Mouse (Mus musculus) hindbrain, embryonic 15.5 days (tissue): ENCODE results near the gene Lrrc32. TPM values are rescaled to one million over a fixed set of nuclear protein-coding genes. Genes with fewer than 3 reads are reported as not detected.
A peak's percentile ranks its signal among the peaks of the same experiment; 100 is the strongest.

Source experiments
- ATAC-seq: fragments of 200-750 bp; cut with Nextera tagmentation; 2 replicates; pipeline ENCODE4 v1.8.0; 2017; ENCODE audit warnings: low read depth, moderate number of reproducible peaks, moderate TSS enrichment; ENCODE audit not compliant: low FRiP score
- H3K27ac ChIP-seq: fragments of 300-500 bp; sonication (generic); replicated peaks from 2 replicates; pipeline ENCODE4 v1.5.1; 2015; ENCODE audit warnings: mild to moderate bottlenecking, inconsistent platforms
- H3K27me3 ChIP-seq: fragments of 300-500 bp; sonication (generic); 2 replicates; pipeline ENCODE4 v1.6.1; 2015; ENCODE audit warnings: control low read depth, inconsistent platforms
- H3K36me3 ChIP-seq: fragments of 300-500 bp; sonication (generic); 2 replicates; pipeline ENCODE4 v1.6.1; 2015; ENCODE audit warnings: control low read depth, inconsistent platforms
- H3K4me1 ChIP-seq: fragments of 300-500 bp; sonication (generic); replicated peaks from 2 replicates; pipeline ENCODE4 v1.6.1; 2015; ENCODE audit warnings: control low read depth, inconsistent platforms
- H3K4me2 ChIP-seq: fragments of 300-500 bp; sonication (generic); 2 replicates; pipeline ENCODE4 v1.6.1; 2015; ENCODE audit warnings: moderate library complexity, mild to moderate bottlenecking, inconsistent platforms
- H3K4me3 ChIP-seq: fragments of 300-500 bp; sonication (generic); 2 replicates; pipeline ENCODE4 v1.5.1; 2015; ENCODE audit warnings: mild to moderate bottlenecking, inconsistent platforms
- H3K9ac ChIP-seq: fragments of 300-500 bp; sonication (generic); 2 replicates; pipeline ENCODE4 v1.6.1; 2015; ENCODE audit warnings: inconsistent platforms
- H3K9me3 ChIP-seq: fragments of 300-500 bp; sonication (generic); 2 replicates; pipeline ENCODE4 v1.6.1; 2016; ENCODE audit warnings: control low read depth, inconsistent platforms
- WGBS: fragments of 180-500 bp; shearing (Covaris S2); methylation state at CpG from one replicate; pipeline ENCODE4 v1.1.7; 2015; 5-methylcytosine and 5-hydroxymethylcytosine counted together
- polyA plus RNA-seq: library from polyadenylated mRNA; unstranded; fragments of >200 nt; fragmentation: Nextera tagmentation; extraction: Ambion mirVana; gene quantifications from 2 replicates; pipeline ENCODE4 v1.2.1, GENCODE M21; 2015

The Lrrc32 gene
- 4.6 and 5.6 TPM in 2 replicates for polyA plus RNA-seq

- ATAC-seq: peak; percentile 7; the same call in 1 of the 2 replicates
- Histone ChIP-seq H3K27ac (no peak within 1 kb of the TSS), H3K4me1 (peaks cover 14% of the 10 kb centered on the region; the same call in 1 of the 2 replicates), H3K4me3 (peak within 1 kb of the TSS; percentile 55), H3K9me3 (no peaks in the 10 kb centered on the region), H3K9ac (peak within 1 kb of the TSS; percentile 47), H3K36me3 (no peaks in the 10 kb centered on the region), H3K27me3 (no peaks in the 10 kb centered on the region), H3K4me2 (peak within 1 kb of the TSS; percentile 94)
- WGBS: 50% methylated on average over 6 of the region's 6 CpGs
These were observed at the start of gene Lrrc32 for GRCm38 (mm10) chr7:98489131-98489530. Gene Lrrc32, plus strand, starts transcription at chr7:98489283.

- Histone ChIP-seq H3K4me3 (no peak within 1 kb of the TSS), H3K27ac (no peak within 1 kb of the TSS), H3K4me1 (no peaks in the 10 kb centered on the region), H3K9ac (no peak within 1 kb of the TSS), H3K4me2 (no peak within 1 kb of the TSS), H3K9me3 (no peaks in the 10 kb centered on the region), H3K27me3 (no peaks in the 10 kb centered on the region), H3K36me3 (no peaks in the 10 kb centered on the region)
- ATAC-seq: no peak
- WGBS: 46% methylated on average over 10 of the region's 10 CpGs
These were observed 49.1 kb upstream of the Lrrc32 start, which contains the start of gene Gucy2d for GRCm38 (mm10) chr7:98439956-98440466. Gene Gucy2d, plus strand, starts transcription at chr7:98440416.

- no peak overlapping the region for H3K27ac ChIP-seq
- WGBS: 74% methylated on average over 3 of the region's 3 CpGs
- H3K9ac ChIP-seq: no peak overlapping the region
- H3K4me3 ChIP-seq: no peak overlapping the region
- no peaks in the 10 kb centered on the region for H3K36me3 ChIP-seq
- H3K27me3 ChIP-seq: no peaks in the 10 kb centered on the region
- H3K4me2 ChIP-seq: no peak overlapping the region
- H3K9me3 ChIP-seq: no peaks in the 10 kb centered on the region
- ATAC-seq: no peak
- H3K4me1 ChIP-seq: no peaks in the 10 kb centered on the region
These were observed 42.2 kb upstream of the Lrrc32 start for GRCm38 (mm10) chr7:98446873-98447272.

- H3K27me3 ChIP-seq: no peaks in the 10 kb centered on the region
- no peak overlapping the region for H3K9ac ChIP-seq
- ATAC-seq: no peak
- H3K9me3 ChIP-seq: no peaks in the 10 kb centered on the region
- 51% methylated on average over 11 of the region's 11 CpGs for WGBS
- no peak overlapping the region for H3K4me3 ChIP-seq
- H3K4me2 ChIP-seq: no peak overlapping the region
- H3K36me3 ChIP-seq: no peaks in the 10 kb centered on the region
- no peak overlapping the region for H3K27ac ChIP-seq
- no peaks in the 10 kb centered on the region for H3K4me1 ChIP-seq
These were observed 41.3 kb upstream of the Lrrc32 start for GRCm38 (mm10) chr7:98447585-98448308.

- Histone ChIP-seq H3K27ac (no peak overlapping the region), H3K9me3 (no peaks in the 10 kb centered on the region), H3K27me3 (no peaks in the 10 kb centered on the region), H3K4me3 (no peak overlapping the region), H3K4me2 (no peak overlapping the region), H3K9ac (no peak overlapping the region), H3K36me3 (no peaks in the 10 kb centered on the region), H3K4me1 (no peaks in the 10 kb centered on the region)
- 97% methylated on average over 5 of the region's 5 CpGs for WGBS
- ATAC-seq: no peak
These were observed 40.8 kb upstream of the Lrrc32 start for GRCm38 (mm10) chr7:98448309-98448630.

GRCm38 (mm10) chr7:98449696-98450095, 39.4 kb upstream of the Lrrc32 start:
- Histone ChIP-seq H3K36me3 (no peaks in the 10 kb centered on the region), H3K27ac (no peak overlapping the region), H3K9ac (no peak overlapping the region), H3K27me3 (no peaks in the 10 kb centered on the region), H3K4me1 (no peaks in the 10 kb centered on the region), H3K9me3 (no peaks in the 10 kb centered on the region), H3K4me2 (no peak overlapping the region), H3K4me3 (no peak overlapping the region)
- ATAC-seq: no peak
- 91% methylated on average over 9 of the region's 9 CpGs for WGBS

GRCm38 (mm10) chr7:98454397-98455120, 34.5 kb upstream of the Lrrc32 start:
- H3K27ac ChIP-seq: no peak overlapping the region
- 79% methylated on average over 10 of the region's 10 CpGs for WGBS
- no peak for ATAC-seq

GRCm38 (mm10) chr7:98460319-98460718, 28.8 kb upstream of the Lrrc32 start:
- no peaks in the 10 kb centered on the region for H3K27me3 ChIP-seq
- no peaks in the 10 kb centered on the region for H3K4me1 ChIP-seq
- H3K9ac ChIP-seq: no peak overlapping the region
- H3K9me3 ChIP-seq: no peaks in the 10 kb centered on the region
- no peak overlapping the region for H3K27ac ChIP-seq
- WGBS: 69% methylated on average over 7 of the region's 7 CpGs
- H3K36me3 ChIP-seq: no peaks in the 10 kb centered on the region
- no peak overlapping the region for H3K4me3 ChIP-seq
- no peak overlapping the region for H3K4me2 ChIP-seq
- ATAC-seq: no peak

More at GRCm38 (mm10) chr7:98454397-98455120, 34.5 kb upstream of the Lrrc32 start:
- Histone ChIP-seq H3K4me3 (no peak overlapping the region), H3K4me1 (no peaks in the 10 kb centered on the region), H3K9ac (no peak overlapping the region), H3K9me3 (no peaks in the 10 kb centered on the region), H3K4me2 (no peak overlapping the region), H3K36me3 (no peaks in the 10 kb centered on the region), H3K27me3 (no peaks in the 10 kb centered on the region)

- H3K27ac ChIP-seq: no peak overlapping the region
- no peaks in the 10 kb centered on the region for H3K9me3 ChIP-seq
- WGBS: 80% methylated on average over 3 of the region's 3 CpGs
- H3K4me3 ChIP-seq: no peak overlapping the region
- H3K9ac ChIP-seq: no peak overlapping the region
- H3K4me1 ChIP-seq: no peaks in the 10 kb centered on the region
- H3K4me2 ChIP-seq: no peak overlapping the region
- no peaks in the 10 kb centered on the region for H3K36me3 ChIP-seq
- no peaks in the 10 kb centered on the region for H3K27me3 ChIP-seq
- no peak for ATAC-seq
These were observed 20.0 kb upstream of the Lrrc32 start for GRCm38 (mm10) chr7:98469089-98469488.

- H3K4me2 ChIP-seq: no peak overlapping the region
These were observed 16.6 kb upstream of the Lrrc32 start for GRCm38 (mm10) chr7:98472529-98472928.

GRCm38 (mm10) chr7:98474558-98474957, 14.5 kb upstream of the Lrrc32 start:
- WGBS: 75% methylated on average over 1 of the region's 1 CpGs
- ATAC-seq: no peak
- Histone ChIP-seq H3K9me3 (no peaks in the 10 kb centered on the region), H3K9ac (no peak overlapping the region), H3K36me3 (no peaks in the 10 kb centered on the region), H3K27me3 (0 out of 2 replicates have a peak, but pooled peaks cover 4% of the 10 kb centered on the region), H3K27ac (no peak overlapping the region), H3K4me2 (no peak overlapping the region), H3K4me1 (no peaks in the 10 kb centered on the region), H3K4me3 (no peak overlapping the region)

More at GRCm38 (mm10) chr7:98472529-98472928, 16.6 kb upstream of the Lrrc32 start:
- Histone ChIP-seq H3K4me1 (no peaks in the 10 kb centered on the region), H3K9ac (no peak overlapping the region), H3K27me3 (no peaks in the 10 kb centered on the region), H3K4me3 (no peak overlapping the region), H3K27ac (no peak overlapping the region), H3K9me3 (no peaks in the 10 kb centered on the region), H3K36me3 (no peaks in the 10 kb centered on the region)
- no peak for ATAC-seq
- WGBS: 88% methylated on average over 2 of the region's 2 CpGs

GRCm38 (mm10) chr7:98477153-98477552, 11.9 kb upstream of the Lrrc32 start:
- no peak overlapping the region for H3K27ac ChIP-seq
- ATAC-seq: no peak
- H3K9me3 ChIP-seq: no peaks in the 10 kb centered on the region
- no peak overlapping the region for H3K4me2 ChIP-seq
- no peak overlapping the region for H3K9ac ChIP-seq
- 73% methylated on average over 4 of the region's 4 CpGs for WGBS
- H3K36me3 ChIP-seq: no peaks in the 10 kb centered on the region
- no peak overlapping the region for H3K4me3 ChIP-seq
- H3K27me3 ChIP-seq: 0 out of 2 replicates have a peak, but pooled peaks cover 4% of the 10 kb centered on the region
- peaks cover 5% of the 10 kb centered on the region for H3K4me1 ChIP-seq
